Mouse (Mus musculus) layer of hippocampus, adult 18-20 months (tissue): ENCODE data around the gene Phlpp1. TPM values are rescaled to one million over a fixed set of nuclear protein-coding genes. Genes with fewer than 3 reads are reported as not detected.

ENCODE experiments used
- total RNA-seq, 2 experiments: library from RNA; stranded (reverse); gene quantifications; 2 replicates each; pipeline ENCODE4 v1.2.3; 2021

The Phlpp1 gene
- total RNA-seq, 2 experiments from 2014 or later, result 88.3 to 97.0 TPM

Other genes with a start within 250 kb of the Phlpp1 start
- gene Zcchc2, start 181.3 kb upstream of the Phlpp1 start, total RNA-seq, result 10 to 100 TPM; 19.7 to 22.6 TPM